Mouse (Mus musculus) erythroblast, adult 5-6 weeks (primary cell): ENCODE results near the gene Thbs3. TPM values are rescaled to one million over a fixed set of nuclear protein-coding genes. Genes with fewer than 3 reads are reported as not detected.

Source experiments
- ATAC-seq: replicated peaks from 2 replicates; pipeline ENCODE4 v1.8.0; 2016; ENCODE audit warnings: moderate number of reproducible peaks, mild to moderate bottlenecking, moderate TSS enrichment, inconsistent platforms; ENCODE audit not compliant: poor library complexity, low FRiP score, severe bottlenecking
- total RNA-seq, 2 experiments: library from RNA; stranded (forward) in 1 of 2; stranded (reverse) in 1 of 2; fragments of 150-400 nt in 1 of 2; fragments of 200-764, 138-1000 nt in 1 of 2; gene quantifications; 2 replicates each; pipeline versions ENCODE4 v1.2.3 to v1.2.4; 2015 to 2017; ENCODE audit warnings: low replicate concordance in 2 of 2

The Thbs3 gene
- total RNA-seq, 2 experiments from 2014 or later: not detected

DNA sequence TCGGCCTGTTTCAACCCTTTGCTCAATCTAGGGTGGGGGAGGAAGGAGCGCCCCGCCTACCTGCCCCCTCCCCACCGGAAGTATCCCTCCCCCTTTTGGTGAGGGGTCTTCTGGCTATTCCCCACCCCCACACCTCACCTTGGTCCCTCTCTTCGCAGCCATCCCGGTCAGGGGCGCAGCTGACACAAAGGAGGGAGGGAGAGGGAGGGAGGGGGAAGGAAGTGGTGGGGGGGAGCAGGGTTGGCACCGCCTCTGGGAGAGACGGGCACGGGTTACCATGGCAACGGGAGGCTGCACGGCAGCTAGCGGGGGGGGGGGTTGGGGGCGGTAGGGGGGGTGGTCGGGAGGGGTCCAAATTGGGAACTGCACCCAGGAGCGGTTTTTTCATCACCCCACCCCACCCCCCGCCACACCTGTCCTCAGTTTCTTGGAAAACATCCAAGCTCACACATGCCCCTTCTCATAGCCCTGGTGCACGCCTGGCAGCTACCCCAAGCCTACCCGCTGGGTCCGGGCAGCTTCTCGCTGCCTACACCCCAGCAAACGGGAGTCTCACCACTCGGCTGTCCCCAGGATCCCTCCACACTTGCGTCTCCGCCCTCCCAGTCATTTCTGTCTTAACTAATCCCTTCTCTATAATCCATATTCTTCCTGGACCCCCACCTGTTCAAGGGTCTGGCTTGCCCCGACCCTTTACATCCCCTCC lies 30.2 kb downstream of the Thbs3 start:
- no peak for ATAC-seq

DNA sequence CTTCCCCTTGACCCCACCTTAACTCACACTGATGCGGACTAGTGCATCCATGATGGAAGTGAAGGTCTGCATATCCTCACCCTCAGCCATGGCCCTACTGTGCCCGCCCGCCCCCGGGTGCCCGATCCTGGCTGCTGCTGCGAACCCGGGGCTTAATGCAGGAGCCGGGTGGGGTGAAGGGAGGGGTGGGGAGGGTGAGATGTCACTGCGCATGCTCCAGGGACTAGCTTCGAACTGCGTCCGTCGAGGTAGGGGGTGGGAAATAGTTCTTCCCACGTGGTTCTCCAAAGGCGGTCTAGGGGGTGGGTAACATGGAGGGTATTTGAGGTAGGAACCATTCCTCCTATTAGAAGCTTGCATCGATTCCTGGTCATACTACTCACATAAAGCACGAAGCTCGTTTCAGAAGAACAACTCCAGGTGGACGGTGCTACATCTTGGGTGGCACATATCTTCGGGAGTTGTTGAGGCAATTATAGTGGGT lies 30.8 kb downstream of the Thbs3 start, which contains the start of gene Krtcap2:
Krtcap2 (plus strand) TSS at position 279 of the 484 bp plus-strand sequence.
- ATAC-seq: no peak

DNA sequence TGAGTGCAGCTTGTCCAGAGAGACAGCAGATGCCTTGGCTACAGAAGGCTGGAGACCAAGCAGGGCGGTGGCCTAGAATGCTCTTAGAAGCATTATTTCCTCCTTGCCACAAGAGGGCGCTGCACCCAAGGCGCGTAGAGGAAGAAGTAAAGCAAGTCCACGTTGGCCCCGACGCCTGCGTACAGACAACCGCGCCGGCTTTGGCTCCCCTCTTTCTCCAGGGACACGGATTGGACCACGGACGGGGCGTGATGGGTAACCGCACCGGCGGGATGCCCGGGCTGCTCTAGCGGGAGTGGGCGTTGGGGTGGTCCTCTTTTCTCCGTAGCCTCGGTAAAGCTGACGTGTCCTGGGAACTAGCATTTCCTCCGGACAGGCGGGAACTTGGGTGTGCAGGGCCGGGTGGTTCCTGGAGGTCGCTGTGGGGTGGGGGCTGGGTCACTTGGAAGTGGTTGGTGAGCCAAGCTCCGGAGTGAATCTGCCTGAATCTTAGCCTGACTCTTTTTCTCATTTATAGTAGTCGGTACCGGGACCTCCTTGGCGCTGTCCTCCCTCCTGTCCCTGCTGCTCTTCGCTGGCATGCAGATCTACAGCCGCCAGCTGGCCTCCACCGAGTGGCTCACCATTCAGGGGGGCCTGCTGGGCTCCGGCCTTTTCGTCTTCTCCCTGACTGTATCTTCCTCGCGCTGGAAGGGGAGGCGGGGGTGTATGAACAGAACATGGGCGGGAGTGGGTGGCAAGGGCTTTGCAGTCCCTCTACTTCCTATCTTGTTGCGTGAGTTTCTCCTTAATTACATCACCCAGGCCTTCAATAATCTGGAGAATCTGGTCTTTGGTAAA lies 31.5 kb downstream of the Thbs3 start, which contains the start of gene Trim46:
Trim46 (minus strand) TSS at position 49 of the 840 bp plus-strand sequence.
- peak; percentile 89 for ATAC-seq

DNA sequence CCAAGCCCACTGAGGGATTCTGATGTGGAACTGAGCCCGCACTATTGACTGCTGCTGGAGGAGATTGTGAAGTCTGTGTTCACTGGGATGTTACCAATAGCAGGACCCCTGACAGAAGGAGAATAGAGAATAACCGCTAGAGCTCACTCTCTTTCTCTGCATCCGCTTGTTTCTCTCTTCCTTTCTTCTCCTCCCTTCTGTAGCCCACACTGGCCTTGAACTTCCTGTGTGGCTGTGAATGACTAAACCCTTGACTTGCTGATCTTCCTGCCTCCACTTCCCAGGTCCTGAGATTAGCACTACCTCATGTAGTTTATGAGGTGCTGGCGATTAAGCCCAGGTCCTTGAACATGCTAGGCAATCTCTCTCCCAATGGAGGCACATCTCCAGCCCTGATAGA lies 32.5 kb downstream of the Thbs3 start:
- no peak for ATAC-seq

DNA sequence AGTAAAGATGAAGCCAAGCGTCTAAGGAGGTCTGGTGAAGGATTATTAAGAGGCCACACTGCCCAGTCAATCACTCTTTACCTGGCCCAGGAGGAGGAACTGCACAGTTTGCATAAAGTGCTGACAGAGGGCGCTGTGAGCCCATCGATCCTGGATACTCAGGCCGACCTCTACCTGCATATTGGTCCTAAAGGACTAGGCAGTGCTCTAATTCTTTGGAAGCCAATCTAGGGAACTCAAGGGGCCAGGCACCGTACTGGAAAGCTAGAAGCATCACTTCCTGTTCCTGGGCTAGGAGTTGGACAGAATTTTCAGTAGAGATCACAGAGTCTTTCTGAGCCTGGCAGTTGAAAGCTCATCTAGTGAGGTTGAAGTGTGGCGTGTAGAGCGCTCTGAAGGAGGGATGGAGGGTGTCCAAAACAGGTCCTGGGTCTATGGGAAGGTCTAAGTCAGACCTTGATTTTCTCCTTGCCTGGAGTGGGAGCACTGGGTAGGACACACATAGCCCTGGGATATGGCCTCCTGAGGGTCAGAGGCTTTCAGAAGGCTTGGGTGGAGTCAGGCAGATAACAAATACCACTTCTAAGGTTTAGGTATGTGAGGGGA lies 35.6 kb downstream of the Thbs3 start:
- no peak for ATAC-seq

DNA sequence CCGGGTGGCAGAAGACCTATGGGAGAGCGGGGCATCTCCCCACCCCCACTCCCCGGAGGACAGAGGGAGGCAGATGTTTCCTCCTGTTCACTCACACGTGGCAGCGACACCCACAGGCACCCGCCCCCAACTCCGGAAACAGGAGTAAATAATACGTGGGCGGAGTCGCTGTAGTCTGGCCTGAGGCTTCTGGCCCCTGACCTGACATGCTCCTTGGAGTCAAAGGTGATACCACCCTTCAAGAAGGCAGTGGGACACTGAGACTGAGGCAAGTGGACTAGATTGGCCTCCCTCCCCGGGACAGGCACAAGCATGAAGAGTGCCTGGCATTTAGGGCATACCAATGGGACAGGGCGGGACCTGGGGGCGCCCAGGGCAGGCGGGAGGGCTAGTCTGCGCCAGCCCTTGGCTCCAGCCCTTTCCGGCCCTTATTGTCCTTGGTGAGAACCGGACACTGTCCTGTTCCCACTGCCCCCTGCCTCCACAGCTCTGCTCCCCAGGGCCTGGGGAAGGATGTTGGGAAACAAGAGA lies 36.5 kb downstream of the Thbs3 start:
- ATAC-seq: no peak

DNA sequence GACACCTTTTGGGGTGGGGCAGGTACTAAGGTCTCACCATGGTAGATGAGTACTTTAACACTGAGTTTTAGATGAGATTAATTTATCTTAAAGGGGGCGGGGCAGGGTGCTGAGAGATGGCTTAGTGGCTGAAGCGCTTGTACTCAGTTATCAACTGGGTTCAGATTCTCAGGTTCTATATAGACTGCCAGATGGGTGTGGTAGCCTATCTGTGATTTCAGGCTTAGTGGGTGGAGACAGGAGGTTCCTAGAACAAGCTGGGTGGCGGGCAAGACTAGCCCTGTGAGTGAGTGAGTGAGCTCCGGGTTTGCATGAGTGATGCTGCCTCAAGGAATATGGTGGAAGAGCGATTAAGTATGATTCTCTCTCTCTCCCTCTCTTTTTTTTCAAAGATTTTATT lies 40.0 kb downstream of the Thbs3 start:
- no peak for ATAC-seq

DNA sequence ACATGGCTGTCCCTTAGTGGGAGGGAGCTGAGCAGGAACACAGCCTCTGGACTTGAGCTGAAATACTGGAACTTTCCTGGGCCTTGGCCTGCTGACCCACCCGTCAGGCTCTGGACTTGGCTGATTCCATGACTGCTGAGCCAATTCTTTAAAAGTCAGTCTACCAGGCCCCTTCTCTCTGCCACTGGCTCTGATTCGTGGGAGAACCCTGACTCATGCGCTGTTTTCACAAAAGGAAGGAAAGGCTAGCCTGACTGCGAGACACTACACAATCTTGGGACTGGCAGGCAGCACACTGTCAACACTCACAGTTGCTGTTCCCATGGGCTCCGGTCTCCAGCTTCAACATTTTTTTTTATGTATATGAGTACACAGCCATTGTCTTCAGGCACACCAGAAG lies 41.2 kb downstream of the Thbs3 start:
- no peak for ATAC-seq

DNA sequence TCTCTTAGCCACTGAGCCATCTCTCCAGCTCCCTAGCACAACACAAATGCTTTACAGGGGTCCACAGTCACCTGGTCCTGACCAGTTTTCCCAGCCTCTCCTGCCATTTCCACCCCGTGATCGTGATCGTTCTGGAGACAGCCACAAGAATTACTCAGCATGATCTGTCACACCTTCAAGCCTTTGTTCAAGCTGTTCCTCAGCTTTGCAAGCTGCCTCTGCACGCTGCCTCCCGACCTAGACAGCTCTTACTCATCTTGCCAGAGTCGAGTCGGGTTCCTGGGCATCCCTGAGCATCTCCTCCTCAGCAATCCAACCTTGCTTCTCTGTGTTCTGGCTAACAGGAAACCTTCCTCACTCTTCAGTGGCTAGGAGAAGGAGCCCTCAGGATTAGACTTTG lies 44.1 kb downstream of the Thbs3 start, which contains the start of gene Dpm3:
Dpm3 (plus strand) TSS at position 283 of the 400 bp plus-strand sequence.
- ATAC-seq: no peak

DNA sequence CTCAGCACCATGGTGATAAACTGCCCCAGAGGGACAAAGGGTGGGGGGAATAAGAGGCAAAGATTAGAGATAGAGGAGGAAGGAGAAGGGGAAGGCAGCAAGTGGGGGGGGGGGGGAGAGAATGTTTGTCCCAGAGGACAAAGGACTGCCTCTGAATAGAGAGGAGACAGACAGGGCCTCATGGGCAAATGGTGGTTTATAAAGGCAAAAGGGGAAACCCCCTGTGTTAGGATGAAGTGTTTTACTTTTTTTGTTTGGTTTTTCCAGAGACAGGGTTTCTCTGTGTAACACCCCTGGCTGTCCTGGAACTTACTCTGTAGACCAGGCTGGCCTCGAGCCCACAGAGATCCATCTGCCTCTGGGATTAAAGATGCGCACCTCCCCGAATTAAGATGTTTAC lies 45.2 kb downstream of the Thbs3 start:
- ATAC-seq: no peak

DNA sequence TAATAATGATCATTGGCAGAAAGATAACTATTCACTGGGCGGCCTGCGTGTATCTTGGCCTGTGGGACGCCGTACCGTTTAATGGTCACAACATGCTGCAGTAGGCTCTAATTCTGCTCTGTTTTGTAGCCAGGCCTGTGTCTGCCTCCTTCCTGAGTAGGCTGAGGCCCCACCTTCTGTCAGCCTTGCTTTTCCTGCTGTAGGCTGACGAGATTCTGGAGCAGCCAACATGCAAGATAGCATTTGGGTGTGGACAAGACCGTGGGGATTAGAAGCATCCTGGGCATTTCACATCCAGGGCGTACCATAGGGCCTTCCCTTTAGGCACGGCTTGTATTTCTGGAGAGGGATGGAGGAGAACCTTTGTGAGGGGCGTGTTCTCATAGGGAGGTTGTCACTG lies 47.4 kb downstream of the Thbs3 start:
- ATAC-seq: no peak

DNA sequence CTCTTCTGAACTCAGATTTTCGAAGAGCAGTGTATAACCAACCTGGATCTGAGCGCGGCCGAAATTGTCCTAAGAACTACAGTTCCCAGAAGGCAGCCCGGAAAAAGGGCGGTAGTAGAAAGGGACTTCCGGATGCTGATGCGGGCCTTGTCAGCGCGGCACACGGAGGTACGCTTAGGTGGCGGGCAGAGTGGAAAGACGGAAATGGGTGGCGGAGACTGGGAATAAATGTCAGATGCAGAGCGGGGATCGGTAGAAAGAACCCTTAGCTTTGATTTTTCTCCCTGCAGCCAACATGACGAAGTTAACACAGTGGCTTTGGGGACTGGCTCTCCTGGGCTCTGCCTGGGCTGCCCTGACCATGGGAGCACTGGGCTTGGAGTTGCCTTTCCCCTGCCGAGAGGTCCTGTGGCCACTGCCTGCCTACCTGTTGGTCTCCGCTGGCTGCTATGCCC lies 51.5 kb downstream of the Thbs3 start:
- ATAC-seq: peak; percentile 85

DNA sequence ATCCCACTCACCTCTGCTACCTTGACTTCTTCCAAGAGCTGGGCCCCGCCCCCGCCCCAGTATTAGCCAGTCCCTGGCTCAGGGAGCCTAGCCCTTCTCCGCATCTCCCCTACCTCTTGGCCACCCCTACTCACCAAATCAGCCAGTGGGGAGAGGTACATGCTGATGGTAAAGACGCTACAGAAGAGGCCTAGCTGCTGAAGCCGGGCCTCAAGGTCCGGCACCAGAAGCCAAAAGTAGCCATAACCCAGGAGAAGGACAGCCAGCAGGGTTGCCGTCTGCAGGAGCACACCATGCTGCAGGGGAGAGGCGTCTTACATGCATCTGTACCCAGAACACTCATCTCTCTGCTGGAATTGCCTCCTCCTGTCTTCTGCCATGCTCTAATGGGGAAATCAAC lies 53.9 kb downstream of the Thbs3 start:
- ATAC-seq: no peak

DNA sequence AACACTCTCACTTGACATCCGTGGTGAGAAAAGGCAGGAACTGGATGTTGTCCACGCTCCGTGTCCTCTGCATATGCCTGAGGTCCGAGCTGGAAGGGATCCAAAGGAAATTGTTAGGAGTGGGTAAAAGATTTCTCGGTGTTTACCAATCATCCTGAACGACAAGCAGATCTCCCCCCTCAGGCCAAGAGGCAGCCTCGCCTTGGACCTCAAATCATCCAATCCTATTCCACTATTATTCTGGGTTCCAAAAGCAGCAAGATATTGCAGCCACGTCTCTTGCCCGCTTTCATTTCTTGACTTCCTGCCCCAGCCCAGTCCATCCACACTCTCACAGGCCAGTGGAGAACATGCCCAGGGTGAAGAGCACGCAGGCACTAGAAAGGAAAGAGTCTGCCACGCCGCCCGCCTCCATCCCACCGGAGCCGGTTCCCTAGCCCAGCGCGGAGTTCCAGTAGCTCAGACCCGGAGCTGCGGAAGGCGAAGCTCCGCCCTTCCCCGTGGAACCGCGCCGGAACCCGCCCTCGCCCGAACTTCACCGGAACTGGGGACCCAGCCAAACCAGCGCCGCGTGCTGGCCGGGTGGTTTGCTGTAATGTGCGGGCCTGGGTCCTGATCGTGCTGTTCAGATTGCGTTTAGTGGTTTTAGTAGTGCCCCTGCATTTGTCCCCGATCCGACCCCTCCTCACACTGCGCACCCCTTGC lies 55.2 kb downstream of the Thbs3 start, which contains the start of gene Slc50a1:
Slc50a1 (minus strand) TSS at position 520 of the 705 bp plus-strand sequence.
- peak; percentile 66 for ATAC-seq

DNA sequence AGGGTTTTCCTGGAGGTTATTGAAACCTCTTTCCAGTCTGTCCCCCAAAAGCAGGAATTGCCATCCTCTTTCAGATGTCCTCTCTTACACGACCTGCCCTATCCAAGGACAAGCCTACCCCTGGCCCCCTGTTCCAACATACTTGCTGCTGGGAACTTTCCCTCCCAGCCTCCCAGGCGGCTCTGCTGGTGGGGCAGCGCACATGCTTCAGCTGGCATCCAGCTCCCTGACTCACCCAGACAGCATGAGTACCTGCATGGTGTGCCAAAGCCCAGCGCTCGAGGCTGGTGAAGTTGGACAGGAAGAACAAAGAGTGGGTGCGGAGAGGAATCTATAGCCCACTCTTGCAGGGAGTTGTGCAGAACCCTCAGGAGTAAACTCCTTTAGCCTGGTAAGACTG lies 55.9 kb downstream of the Thbs3 start:
- no peak for ATAC-seq

DNA sequence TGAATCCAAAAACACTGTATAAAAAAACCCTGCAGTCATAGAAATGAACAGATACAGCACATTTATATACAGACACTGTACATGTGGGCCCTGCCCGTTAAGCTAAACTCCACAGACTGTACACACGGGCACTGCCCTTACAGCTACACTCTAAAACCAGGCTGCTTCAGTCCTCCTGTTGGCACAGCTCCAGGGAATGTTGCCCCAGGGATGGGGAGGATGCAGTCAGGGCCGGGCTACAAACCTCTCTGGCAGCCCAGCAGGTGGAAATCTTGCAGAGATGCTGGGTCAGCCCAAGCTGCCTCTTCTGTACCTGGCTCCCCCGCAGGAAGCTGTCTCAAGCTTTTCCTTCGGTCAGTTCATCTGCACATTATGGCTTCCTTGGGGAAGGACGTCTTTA lies 56.8 kb downstream of the Thbs3 start:
- no peak for ATAC-seq

DNA sequence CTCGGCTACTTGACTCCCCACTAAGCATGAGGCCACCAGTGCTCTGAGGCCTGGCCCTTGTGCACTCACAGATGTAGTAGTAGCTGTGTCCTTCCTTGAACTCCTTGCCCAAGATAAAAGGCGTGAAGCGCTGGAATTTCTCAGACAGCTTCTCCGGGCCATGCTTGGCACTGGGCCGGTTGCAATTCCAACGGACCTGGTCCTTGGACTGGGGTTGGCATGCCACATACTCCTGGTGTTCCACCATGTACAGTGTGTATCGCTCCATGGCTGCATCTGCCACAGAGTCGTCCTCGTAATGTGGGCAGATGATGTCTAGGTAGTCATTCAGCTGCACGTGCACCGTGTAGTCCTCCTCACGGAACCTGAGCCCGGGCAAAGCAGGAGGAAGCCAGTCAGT lies 61.1 kb downstream of the Thbs3 start:
- ATAC-seq: no peak
